Mouse (Mus musculus) intestine, embryonic 16.5 days (tissue): Measurements from ENCODE around the gene Mapk8ip1. TPM values are rescaled to one million over a fixed set of nuclear protein-coding genes. Genes with fewer than 3 reads are reported as not detected.

ENCODE experiments used
- microRNA-seq: library from miRNA; unstranded; fragments of <30 nt; microRNA quantifications from one replicate; pipeline ENCODE4, GENCODE M21; 2016
- polyA plus RNA-seq: library from polyadenylated mRNA; unstranded; fragments of >200 nt; fragmentation: Nextera tagmentation; extraction: Ambion mirVana; gene quantifications from 2 replicates; pipeline ENCODE4 v1.2.1, GENCODE M21; 2015

Mapk8ip1 gene
- polyA plus RNA-seq, 1 experiment from 2014 or later: 10.6 TPM

Small RNA genes lying within 50 kb of the gene (microRNA-seq; reads per million reads assigned to microRNA genes)
- not detected for gene Mir7000

Other genes starting within 250 kb of the Mapk8ip1 start
- 66.2 and 70.8 TPM in 2 replicates for gene Pex16, start 26.6 kb downstream of the Mapk8ip1 start, polyA plus RNA-seq
- 11.8 and 12.3 TPM in 2 replicates for gene Large2, start 26.4 kb downstream of the Mapk8ip1 start, polyA plus RNA-seq
- 5.0 and 5.6 TPM in 2 replicates for gene 1700029I15Rik, start 18.7 kb downstream of the Mapk8ip1 start, polyA plus RNA-seq
- 14.5 and 15.3 TPM in 2 replicates for gene Cry2, start 32.8 kb upstream of the Mapk8ip1 start, polyA plus RNA-seq
- 57.6 and 62.3 TPM in 2 replicates for gene Slc35c1, start 59.3 kb upstream of the Mapk8ip1 start, polyA plus RNA-seq
- 4.2 TPM in 2 replicates for gene Chst1, start 198.4 kb upstream of the Mapk8ip1 start, polyA plus RNA-seq